Mouse (Mus musculus) myocyte (in vitro differentiated cells): ENCODE measurements around the gene Pom121l2.

Experiments used
- CEBPB ChIP-seq: IDR thresholded peaks from 2 replicates; pipeline ENCODE4 v1.6.1; 2011; ENCODE audit warnings: mild to moderate bottlenecking, moderate library complexity; ENCODE audit not compliant: poor library complexity, insufficient read depth, severe bottlenecking
- E2F4 ChIP-seq: IDR thresholded peaks from one replicate; pipeline ENCODE4 v1.6.1; 2011; ENCODE audit warnings: mild to moderate bottlenecking, control low read depth, moderate library complexity; ENCODE audit not compliant: insufficient read depth
- MAX ChIP-seq: IDR thresholded peaks from one replicate; pipeline ENCODE4 v1.6.1; 2011; ENCODE audit warnings: low read depth, mild to moderate bottlenecking, control low read depth
- MYOD1 ChIP-seq, 3 experiments: IDR thresholded peaks; one replicate each; pipeline ENCODE4 v1.6.1; 2011; ENCODE audit warnings: control low read depth in 2 of 3, low read depth in 2 of 3, mild to moderate bottlenecking in 2 of 3, moderate library complexity in 1 of 3; ENCODE audit not compliant: insufficient read length in 2 of 3, control insufficient read depth in 1 of 3
- MYOG ChIP-seq, 3 experiments: IDR thresholded peaks; one replicate each; pipeline ENCODE4 v1.6.1; 2011; ENCODE audit warnings: control low read depth in 2 of 3, low read depth in 2 of 3, mild to moderate bottlenecking in 2 of 3; ENCODE audit not compliant: insufficient read length in 2 of 3, control insufficient read depth in 1 of 3, insufficient read depth in 1 of 3
- POLR2A ChIP-seq: IDR thresholded peaks from one replicate; pipeline ENCODE4 v1.6.1; 2011; ENCODE audit warnings: low read depth, mild to moderate bottlenecking, control low read depth, moderate library complexity; ENCODE audit not compliant: insufficient read length
- POLR2AphosphoS2 ChIP-seq: IDR thresholded peaks from one replicate; pipeline ENCODE4 v1.6.1; 2011; ENCODE audit warnings: low read depth, control low read depth; ENCODE audit not compliant: insufficient read length
- REST ChIP-seq: IDR thresholded peaks from one replicate; pipeline ENCODE4 v1.6.1; 2011; ENCODE audit warnings: mild to moderate bottlenecking, control low read depth, moderate library complexity; ENCODE audit not compliant: insufficient read depth, insufficient read length
- SRF ChIP-seq: IDR thresholded peaks from one replicate; pipeline ENCODE4 v1.6.1; 2011; ENCODE audit warnings: low read depth; ENCODE audit not compliant: control insufficient read depth, insufficient read length
- TCF12 ChIP-seq: IDR thresholded peaks from one replicate; pipeline ENCODE4 v1.6.1; 2011; ENCODE audit warnings: mild to moderate bottlenecking, control low read depth; ENCODE audit not compliant: poor library complexity, insufficient read depth, severe bottlenecking
- TCF3 ChIP-seq: IDR thresholded peaks from one replicate; pipeline ENCODE4 v1.6.1; 2011; ENCODE audit warnings: low read depth, control low read depth; ENCODE audit not compliant: insufficient read length
- USF1 ChIP-seq: IDR thresholded peaks from one replicate; pipeline ENCODE4 v1.6.1; 2011; ENCODE audit warnings: low read depth, mild to moderate bottlenecking, control low read depth, moderate library complexity

DNA sequence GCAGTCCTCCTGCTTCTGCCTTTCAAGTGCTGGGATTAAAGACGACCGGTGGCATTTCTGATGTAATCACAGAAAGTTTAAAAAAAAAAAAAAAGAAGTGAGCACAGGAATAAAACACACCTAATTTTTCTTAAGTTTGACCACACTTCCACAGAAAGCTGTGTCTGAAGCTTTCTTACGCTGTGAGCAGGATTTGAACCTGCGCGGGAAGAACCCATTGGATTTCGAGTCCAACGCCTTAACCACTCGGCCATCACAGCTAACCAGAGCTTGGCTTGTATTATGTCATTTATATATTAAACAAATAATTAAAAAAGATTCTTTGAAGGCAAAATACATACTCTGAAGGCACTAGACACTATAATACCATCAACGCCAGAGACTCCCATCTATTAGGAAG lies 41.2 kb downstream of the Pom121l2 start:
- no peak for TF ChIP-seq SRF
- TF ChIP-seq TCF3, result no peak
- TF ChIP-seq MYOD1 (IDR thresholded peaks at IDR 0.05; ENCODE audit: control insufficient read depth in 1 of 3, insufficient read length in 2 of 3, low read depth in 2 of 3), result no peak
- no peak for TF ChIP-seq POLR2AphosphoS2
- TF ChIP-seq POLR2A, result no peak
- TF ChIP-seq USF1, result no peak
- TF ChIP-seq CEBPB, result 0 out of 2 replicates have a peak, but pooled peaks have one; percentile 10
- no peak for TF ChIP-seq MYOG (IDR thresholded peaks at IDR 0.05; ENCODE audit: control insufficient read depth in 1 of 3, insufficient read depth in 1 of 3, insufficient read length in 2 of 3, low read depth in 2 of 3)
- peak; percentile 55 for TF ChIP-seq E2F4
- no peak for TF ChIP-seq MAX
- TF ChIP-seq TCF12, result no peak
- TF ChIP-seq REST, result no peak
